Mouse (Mus musculus): ENCODE data around the gene Scube1. TPM values are rescaled to one million over a fixed set of nuclear protein-coding genes. Genes with fewer than 3 reads are reported as not detected.

The Scube1 gene
- total and polyA plus RNA-seq, 2 experiments from 2014 or later = 4.7 to 14.9 TPM

DNA sequence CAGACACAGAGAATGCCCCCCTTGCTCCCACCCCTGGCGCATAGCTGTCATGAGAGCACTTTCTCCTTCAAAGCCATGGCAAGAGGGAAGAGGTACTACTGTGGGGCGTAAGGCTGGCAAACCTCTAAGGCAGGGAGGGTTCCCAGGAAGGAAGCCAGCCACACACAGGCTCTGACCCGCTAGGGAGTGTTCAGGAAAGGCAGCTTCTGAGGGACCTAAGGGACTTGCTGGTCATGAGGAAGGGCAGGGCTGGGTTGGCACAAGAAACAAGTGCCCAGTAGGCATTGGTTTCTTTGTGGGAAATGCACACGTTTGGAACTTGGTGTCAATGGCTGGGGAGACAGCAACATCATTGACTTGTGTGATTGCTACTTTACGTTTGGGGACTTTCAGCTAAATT is 158.8 kb downstream of the Scube1 start:
- no peak for ATAC-seq (ENCODE audit: low FRiP score)

DNA sequence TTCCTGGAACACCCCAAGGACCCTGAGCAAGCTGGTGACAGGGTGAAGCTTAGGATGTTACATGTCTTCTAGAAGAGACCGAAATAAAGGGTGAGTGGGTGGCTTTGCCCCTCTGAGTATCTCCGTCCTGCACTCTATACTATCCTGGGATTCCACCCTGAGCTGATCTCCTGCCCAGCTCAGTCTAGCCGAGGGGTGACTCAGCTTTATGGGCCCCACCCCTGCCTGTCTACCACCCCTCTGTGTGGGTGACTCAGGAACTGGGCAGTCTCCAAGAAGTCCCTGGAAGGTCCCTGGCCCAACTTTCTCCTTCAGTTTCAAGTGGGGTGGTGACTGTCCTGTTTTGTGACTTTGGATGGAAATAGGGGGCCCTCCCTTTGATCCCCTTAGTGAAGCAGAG is 159.4 kb downstream of the Scube1 start:
- Histone ChIP-seq H3K4me2 (ENCODE audit: low read depth, low read length, poor library complexity, severe bottlenecking) (no peak overlapping the region), H3K9me3 (ENCODE audit: low read length) (no peaks in the 10 kb centered on the region), H3K4me3 (ENCODE audit: low read depth, low read length) (no peak overlapping the region), H3K4me1 (ENCODE audit: insufficient read depth, low read length) (no peaks in the 10 kb centered on the region; the same call in 1 of the 2 replicates), H3K27me3 (ENCODE audit: insufficient read depth, low read length) (peaks cover 13% of the 10 kb centered on the region), H3K27ac (ENCODE audit: low read depth, low read length) (no peak overlapping the region), H3K9ac (replicated peaks; ENCODE audit: low read length, poor library complexity, severe bottlenecking) (no peak overlapping the region), H3K36me3 (ENCODE audit: insufficient read depth, low read length) (no peaks in the 10 kb centered on the region)
- no peak for ATAC-seq (ENCODE audit: low FRiP score)
- 90% methylated on average over 3 of the region's 3 CpGs for WGBS
- no peak for TF ChIP-seq CTCF (IDR thresholded peaks at IDR 0.05)
- DNase-seq (ENCODE audit: low spot score) = no peak

More for the DNA sequence above, 158.8 kb downstream of the Scube1 start:
- no peak overlapping the region for H3K27ac ChIP-seq (ENCODE audit: low read depth, low read length)
- peaks cover 13% of the 10 kb centered on the region for H3K27me3 ChIP-seq (ENCODE audit: insufficient read depth, low read length)
- no peak overlapping the region for H3K4me3 ChIP-seq (ENCODE audit: low read depth, low read length)
- no peak overlapping the region for H3K4me2 ChIP-seq (ENCODE audit: low read depth, low read length, poor library complexity, severe bottlenecking)
- H3K36me3 ChIP-seq (ENCODE audit: insufficient read depth, low read length) = no peaks in the 10 kb centered on the region
- 80% methylated on average over 5 of the region's 5 CpGs for WGBS
- no peak for DNase-seq (ENCODE audit: low spot score)
- H3K9me3 ChIP-seq (ENCODE audit: low read length) = no peaks in the 10 kb centered on the region
- H3K4me1 ChIP-seq (ENCODE audit: insufficient read depth, low read length) = no peaks in the 10 kb centered on the region; the same call in 1 of the 2 replicates
- no peak overlapping the region for H3K9ac ChIP-seq (replicated peaks; ENCODE audit: low read length, poor library complexity, severe bottlenecking)
- no peak for TF ChIP-seq CTCF (IDR thresholded peaks at IDR 0.05)

DNA sequence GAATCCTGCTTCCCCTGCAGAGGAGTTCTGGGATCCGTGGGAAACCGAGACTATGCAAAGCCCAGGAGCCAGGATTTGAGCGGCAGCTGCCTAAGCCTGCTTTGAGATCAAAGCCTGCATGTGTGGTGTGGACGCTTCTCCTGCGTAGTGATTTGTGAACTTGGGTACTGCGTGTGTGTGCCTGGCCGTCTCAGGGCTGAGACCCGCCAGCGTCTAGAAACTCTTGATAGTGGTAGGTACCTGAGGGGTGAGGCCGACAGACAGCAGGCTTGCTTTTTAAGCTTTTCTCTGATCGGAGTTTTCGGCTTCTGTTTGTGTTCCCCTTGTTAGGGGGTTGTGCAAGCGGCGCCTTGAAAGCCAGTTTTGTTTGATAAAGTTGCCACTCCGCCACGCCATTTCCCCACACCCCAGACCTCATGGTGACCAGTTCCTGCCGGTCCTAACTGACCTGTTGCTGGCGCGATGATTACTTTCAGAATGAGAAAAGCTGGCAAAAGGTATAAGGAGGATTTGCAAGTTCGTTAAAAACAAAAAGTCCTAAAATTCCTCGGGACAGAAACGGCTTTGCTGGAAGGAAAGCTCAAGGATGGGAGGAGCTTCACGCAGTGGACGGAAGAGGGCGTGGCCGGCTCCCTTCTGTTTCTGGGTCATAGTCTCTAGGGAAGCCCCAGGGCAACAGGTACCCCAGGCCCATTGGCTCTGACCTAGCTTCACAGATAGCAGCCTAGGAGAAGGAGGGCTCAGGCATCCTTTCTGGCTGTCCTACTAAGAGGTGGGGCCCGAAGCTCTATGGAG is 160.8 kb downstream of the Scube1 start:
- DNase-seq (ENCODE audit: low spot score) = peak; percentile 20
- no peak for ATAC-seq (ENCODE audit: low FRiP score)
- peak overlapping the region; percentile 33; the same call in 1 of the 2 replicates for H3K9ac ChIP-seq (replicated peaks; ENCODE audit: low read length, poor library complexity, severe bottlenecking)

DNA sequence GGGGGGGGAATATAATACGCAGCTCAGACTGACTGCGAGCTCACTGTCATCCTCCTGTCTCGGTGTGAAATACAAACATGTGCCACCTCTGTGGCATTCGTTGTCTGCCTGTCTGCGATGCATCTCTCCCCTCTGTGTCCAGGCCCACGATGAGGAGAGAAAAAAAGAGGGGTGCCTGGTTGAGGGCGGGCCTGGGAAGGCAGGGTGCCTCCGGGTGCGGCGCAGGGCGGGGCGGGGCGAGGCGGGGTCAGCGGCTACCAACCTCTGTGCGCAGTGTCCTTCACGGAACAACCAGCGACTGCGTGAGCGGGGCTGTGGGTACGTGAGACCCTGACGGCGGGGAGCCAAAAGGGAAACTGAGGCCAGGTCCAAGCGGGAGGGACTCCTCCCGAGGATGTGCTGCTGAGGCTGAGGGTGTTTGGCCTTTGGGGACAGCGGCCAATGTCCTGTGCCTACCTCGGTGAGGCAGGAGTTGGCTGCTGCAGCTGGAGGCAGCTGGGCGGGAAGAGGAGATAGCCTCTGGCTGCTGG is 161.4 kb downstream of the Scube1 start, which contains the start of the genes Tspo and Mcat:
Tspo (plus strand) TSS at position 266 of the 530 bp plus-strand sequence.
Mcat (minus strand) TSS at position 461 of the 530 bp plus-strand sequence.
- Histone ChIP-seq H3K9me3 (ENCODE audit: low read length) (no peaks in the 10 kb centered on the region), H3K4me3 (ENCODE audit: low read depth, low read length) (peak within 1 kb of the TSS; percentile 23), H3K9ac (replicated peaks; ENCODE audit: low read length, poor library complexity, severe bottlenecking) (peak within 1 kb of the TSS; percentile 33; the same call in 1 of the 2 replicates), H3K27ac (ENCODE audit: low read depth, low read length) (no peak within 1 kb of the TSS), H3K4me2 (ENCODE audit: low read depth, low read length, poor library complexity, severe bottlenecking) (peak within 1 kb of the TSS; percentile 68), H3K27me3 (ENCODE audit: insufficient read depth, low read length) (peaks cover 13% of the 10 kb centered on the region), H3K4me1 (ENCODE audit: insufficient read depth, low read length) (no peaks in the 10 kb centered on the region; the same call in 1 of the 2 replicates), H3K36me3 (ENCODE audit: insufficient read depth, low read length) (no peaks in the 10 kb centered on the region)
- no peak for DNase-seq (ENCODE audit: low spot score)
- no peak for ATAC-seq (ENCODE audit: low FRiP score)
- 1% methylated on average over 26 of the region's 28 CpGs for WGBS
- no peak for TF ChIP-seq CTCF (IDR thresholded peaks at IDR 0.05)

More for the DNA sequence above, 160.8 kb downstream of the Scube1 start:
- H3K36me3 ChIP-seq (ENCODE audit: insufficient read depth, low read length) = no peaks in the 10 kb centered on the region
- peak overlapping the region; percentile 23 for H3K4me3 ChIP-seq (ENCODE audit: low read depth, low read length)
- H3K4me2 ChIP-seq (ENCODE audit: low read depth, low read length, poor library complexity, severe bottlenecking) = peak overlapping the region; percentile 68
- peaks cover 13% of the 10 kb centered on the region for H3K27me3 ChIP-seq (ENCODE audit: insufficient read depth, low read length)
- no peak overlapping the region for H3K27ac ChIP-seq (ENCODE audit: low read depth, low read length)
- no peaks in the 10 kb centered on the region for H3K9me3 ChIP-seq (ENCODE audit: low read length)
- no peaks in the 10 kb centered on the region; the same call in 1 of the 2 replicates for H3K4me1 ChIP-seq (ENCODE audit: insufficient read depth, low read length)
- WGBS = 2% methylated on average over 27 of the region's 27 CpGs
- TF ChIP-seq CTCF (IDR thresholded peaks at IDR 0.05) = no peak

DNA sequence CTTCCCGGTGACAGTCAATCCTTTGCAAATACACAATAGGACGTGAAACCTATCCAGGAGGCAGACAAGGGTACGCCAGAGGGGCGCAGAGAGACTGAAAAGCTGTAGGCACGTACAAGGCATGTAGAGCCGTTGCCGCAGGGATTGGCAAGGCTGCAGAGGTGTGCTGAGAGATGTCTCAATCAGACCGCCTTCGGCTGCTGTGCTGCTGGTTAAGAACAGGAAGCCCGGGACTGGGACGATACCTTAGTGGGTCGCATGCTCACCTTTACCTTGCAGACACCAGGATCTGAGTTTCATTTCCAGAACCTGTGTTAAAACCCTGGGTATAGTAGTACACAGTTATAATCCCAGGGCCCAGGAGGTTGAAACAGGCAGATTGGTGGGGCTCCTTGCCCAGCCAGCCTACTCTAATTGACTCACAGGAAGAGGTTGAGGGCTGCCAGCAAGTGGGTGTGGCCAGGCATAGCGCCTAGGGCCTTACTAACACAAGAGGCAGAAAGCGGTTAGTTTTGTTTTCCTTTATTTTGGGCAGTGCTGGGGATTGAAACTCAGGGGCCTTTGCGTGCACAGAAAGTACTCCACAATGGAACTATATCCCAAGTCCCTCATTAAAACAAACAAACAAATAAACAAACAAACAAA is 162.1 kb downstream of the Scube1 start:
- Histone ChIP-seq H3K4me2 (ENCODE audit: low read depth, low read length, poor library complexity, severe bottlenecking) (no peak overlapping the region), H3K27ac (ENCODE audit: low read depth, low read length) (no peak overlapping the region), H3K36me3 (ENCODE audit: insufficient read depth, low read length) (no peaks in the 10 kb centered on the region), H3K27me3 (ENCODE audit: insufficient read depth, low read length) (peaks cover 13% of the 10 kb centered on the region), H3K9ac (replicated peaks; ENCODE audit: low read length, poor library complexity, severe bottlenecking) (no peak overlapping the region), H3K4me1 (ENCODE audit: insufficient read depth, low read length) (no peaks in the 10 kb centered on the region; the same call in 1 of the 2 replicates), H3K4me3 (ENCODE audit: low read depth, low read length) (no peak overlapping the region), H3K9me3 (ENCODE audit: low read length) (no peaks in the 10 kb centered on the region)
- 32% methylated on average over 15 of the region's 15 CpGs for WGBS
- DNase-seq (ENCODE audit: low spot score) (peak; percentile 75), ATAC-seq (ENCODE audit: low FRiP score) (no peak)
- no peak for TF ChIP-seq CTCF (IDR thresholded peaks at IDR 0.05)

All from midbrain, postnatal 0 days (tissue).